Mouse (Mus musculus) activated CD4-positive, CD25-positive, alpha-beta regulatory T cell, adult 4 months (primary cell): Measurements from ENCODE around the gene Dhrs7b. TPM values are rescaled to one million over a fixed set of nuclear protein-coding genes. Genes with fewer than 3 reads are reported as not detected.
"Not testable (repeated sequence)": the region's sequence is repeated elsewhere in the genome, so short reads cannot be mapped to it uniquely, and the experiment has no call there.

Experiments
- ATAC-seq: one replicate; pipeline ENCODE4 v1.8.0; 2017
- polyA plus RNA-seq, 2 experiments: library from polyadenylated mRNA; unstranded; fragments of 100-300 nt; shearing (Covaris generic); gene quantifications; one replicate each; pipeline ENCODE4 v1.2.1; 2017

Gene Dhrs7b
- polyA plus RNA-seq = 10 to 100 TPM; 18.7 to 19.1 TPM

DNA sequence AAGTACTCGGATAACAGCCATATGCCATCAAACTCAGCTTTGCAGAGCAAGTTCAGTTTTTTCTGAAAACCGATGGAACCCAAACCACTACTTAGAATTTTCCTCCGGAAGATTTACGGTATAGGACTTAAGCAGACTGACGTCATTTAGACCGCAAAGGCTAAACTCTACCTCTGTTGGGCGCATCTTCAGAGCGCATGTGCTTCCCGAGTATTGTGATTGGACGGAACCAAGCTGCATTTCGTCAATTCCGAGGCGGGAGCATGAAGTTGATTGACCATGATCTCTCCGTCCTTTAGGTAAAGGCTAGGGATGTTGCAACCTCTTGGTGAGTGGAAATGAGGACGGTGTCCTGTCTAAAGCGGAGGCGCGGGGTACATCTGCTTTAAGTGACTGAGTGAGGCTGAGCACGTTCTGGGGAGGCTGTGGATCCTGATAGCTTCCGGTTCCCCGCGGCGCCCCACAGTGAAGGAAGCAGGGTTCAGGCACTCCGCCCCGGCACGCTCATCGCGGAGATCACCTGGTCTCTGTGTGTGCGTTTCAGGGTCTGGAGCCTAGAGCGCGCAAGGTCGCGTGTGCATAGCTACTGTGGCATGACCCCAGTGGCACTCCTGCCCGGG, at the start of gene Dhrs7b:
TSS of gene Dhrs7b (plus strand) at position 199 of the 620 bp plus-strand sequence.
- ATAC-seq = peak; percentile 95

DNA sequence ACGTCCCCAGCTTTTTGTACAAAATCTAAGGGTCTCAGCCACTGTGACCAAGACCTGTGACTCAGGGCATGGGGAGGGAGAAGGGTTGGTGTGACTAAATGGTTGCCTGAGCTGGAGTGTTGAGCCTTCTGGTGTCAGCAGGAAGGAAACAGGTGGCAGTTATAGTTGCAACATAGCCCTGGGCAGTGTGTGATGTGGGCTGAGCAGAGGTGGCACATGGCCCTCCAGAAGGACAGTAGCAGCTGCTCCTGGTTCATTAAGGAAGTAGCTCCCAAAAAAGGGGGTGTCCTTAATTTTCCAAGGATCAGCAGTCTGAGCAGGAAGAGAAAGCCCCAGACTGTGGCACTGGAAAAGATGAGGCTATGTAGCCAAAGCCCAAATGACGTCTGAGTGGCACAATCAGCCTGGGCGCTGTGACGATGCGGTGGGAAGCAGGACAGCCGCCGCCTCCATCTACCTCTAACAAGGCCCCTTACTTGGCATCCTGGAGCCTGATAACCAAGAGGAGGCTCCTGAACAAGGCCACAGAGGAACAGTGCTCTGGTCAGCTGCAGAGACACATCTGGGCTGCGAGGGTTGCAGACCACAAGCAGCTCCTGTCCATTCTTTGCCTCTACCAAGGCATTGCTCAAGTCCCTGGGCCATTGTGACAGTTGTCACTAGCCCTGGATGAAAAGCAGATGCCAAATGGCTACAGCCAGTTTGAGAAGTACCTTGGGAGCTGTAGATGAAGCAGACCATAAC, 46.1 kb upstream of the Dhrs7b start:
- ATAC-seq = no peak

- ATAC-seq = no peak
Measured at GRCm38 (mm10) chr11:60787595-60787994, 42.8 kb upstream of the Dhrs7b start.

DNA sequence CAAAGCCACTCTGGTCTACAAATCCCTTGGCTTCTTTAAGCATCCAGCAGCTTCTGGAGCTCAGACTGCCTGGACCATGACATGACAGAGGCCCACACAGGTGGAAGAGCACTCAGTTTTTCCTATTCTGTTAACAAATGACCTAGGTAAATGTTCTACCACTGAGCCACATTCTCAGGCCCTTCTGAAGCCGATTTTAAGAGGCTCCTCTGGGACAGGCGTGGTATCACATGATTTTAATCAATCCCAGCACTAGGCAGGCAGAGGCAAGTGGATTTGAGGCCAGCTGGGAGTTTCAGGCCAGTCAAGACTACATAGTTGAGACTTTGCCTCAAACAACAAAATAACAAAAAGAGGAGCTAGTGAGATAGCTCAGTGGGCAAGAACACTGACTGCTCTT, 40.0 kb upstream of the Dhrs7b start:
- no peak for ATAC-seq

DNA sequence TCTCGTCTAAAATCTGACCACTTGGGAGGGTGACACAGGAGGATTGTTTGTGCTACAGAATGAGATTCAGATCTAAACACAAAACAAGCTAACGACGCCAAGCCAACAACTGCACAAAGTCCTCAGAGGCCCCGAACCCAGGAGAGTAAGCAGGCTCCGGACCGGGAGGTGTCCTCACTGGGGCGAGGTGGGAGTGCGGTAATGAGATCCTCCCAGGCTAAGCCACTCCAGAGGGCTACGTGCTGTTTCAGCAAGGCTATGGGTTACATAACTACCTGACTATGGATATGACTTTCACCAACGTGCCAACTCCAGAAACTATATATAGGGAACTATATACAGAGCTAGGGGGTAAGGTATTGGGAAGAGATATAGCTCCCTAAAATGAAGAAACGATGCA, 34.1 kb upstream of the Dhrs7b start:
- ATAC-seq = no peak

DNA sequence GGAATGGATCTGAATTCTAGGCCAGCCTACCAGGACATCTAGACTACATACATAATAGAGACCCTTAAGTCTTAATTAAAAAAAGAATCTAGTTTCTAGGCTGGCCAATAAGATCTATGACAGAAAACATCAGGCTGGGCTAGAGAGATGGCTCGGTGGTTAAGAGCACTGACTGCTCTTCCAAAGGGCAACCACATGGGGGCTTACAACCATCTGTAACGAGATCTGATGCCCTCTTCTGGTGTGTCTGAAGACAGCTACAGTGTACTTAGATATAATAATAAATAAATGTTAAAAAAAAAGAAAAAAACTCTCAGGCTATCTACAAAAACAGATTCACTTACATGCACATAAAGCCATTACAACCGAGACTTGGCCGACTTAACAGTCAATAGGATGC, 30.5 kb upstream of the Dhrs7b start:
- no peak for ATAC-seq

DNA sequence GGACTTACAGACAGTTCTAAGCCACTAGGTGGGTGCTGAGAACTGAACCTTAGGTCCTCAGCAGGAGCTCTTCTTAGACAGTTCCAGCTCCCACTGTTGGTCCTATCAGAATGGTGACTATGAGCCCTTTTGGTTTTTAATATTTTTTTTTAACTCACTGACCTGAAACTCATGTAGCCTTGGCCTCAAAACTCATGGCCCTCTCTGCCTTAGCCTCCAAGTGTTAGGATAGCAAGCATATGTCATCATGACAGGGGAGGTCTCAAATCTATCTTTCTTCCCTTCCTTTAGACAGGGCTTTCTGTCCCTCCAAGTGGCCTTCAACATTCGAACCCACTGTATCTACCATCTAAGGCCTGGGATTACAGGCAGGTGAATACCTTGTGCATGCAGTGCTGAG, 29.5 kb upstream of the Dhrs7b start:
- no peak for ATAC-seq

DNA sequence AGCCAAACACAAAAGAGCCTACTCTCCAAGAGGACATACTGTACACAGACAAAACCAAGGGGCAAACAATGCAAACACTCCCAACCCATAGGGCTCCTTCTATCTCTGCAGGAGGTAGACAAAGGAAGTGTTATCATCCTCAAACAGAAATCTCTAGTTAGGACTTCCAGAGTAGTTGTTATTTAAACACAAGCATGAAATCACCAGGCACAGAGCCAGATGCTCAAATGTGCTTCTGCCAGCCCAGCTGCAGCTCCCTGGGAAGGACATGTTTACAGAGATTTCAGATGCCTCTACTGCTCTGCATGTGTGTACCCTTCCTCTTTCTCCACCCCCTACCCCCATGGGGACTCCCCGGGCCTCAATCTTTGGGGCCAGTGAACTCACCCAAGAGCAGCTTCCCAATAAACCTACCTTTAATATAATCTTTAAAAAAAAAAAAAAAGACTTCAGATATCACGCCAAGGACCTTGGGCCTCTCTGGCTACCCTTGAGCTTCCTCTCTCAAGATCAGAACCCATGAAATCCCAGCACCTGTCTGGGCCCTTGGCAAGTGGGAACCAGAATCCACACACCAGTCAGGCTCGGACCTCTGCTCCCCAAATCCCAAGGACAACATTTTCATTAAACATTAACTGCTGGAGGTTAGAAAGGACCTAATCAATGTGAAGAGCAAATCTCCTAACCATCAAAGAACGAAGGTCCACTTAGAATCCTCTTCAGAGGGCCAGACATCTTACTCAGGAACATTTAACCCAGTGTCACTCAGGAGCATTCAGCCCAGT, 22.0 kb upstream of the Dhrs7b start:
- no peak for ATAC-seq

DNA sequence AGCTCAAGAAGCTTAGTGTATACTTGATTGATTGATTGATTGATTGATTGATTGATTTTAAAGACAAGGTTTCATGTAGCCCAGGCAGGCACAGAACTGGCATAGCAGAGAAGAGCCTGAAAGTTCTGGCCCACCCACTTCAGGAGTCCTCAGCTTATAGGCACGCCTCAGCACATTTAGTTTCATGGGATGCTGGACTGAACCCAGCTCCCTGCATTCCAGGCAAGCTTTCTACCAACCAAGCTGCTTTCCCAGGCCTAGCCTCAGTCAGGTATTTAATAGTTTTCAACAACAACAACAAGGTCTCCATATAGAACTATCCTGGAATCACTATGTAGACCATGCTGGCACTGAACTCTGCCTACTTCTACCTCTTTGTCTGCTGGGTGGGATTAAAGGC, 20.9 kb upstream of the Dhrs7b start:
- no peak for ATAC-seq

- ATAC-seq = no peak
Measured at GRCm38 (mm10) chr11:60810046-60810965, 20.1 kb upstream of the Dhrs7b start.

DNA sequence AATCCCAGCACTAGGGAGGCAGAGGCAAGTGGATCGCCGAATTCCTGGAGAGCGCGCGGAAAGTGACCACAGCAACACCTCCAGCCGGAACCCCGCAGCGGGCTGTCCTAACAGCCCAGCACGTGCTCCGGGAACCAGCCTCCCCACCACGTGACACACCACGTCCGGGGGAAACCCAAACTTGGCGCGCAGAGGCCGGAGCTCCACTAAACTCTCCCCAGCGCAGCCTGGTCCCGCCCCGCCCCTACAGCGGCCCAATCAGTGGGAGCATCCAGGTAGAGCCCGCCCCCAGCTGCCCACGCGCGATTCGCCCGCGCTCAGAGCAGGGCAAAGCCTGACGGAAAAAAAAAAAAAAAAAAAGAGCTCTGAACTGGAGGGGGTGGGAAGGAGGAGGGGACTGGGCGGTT, 19.4 kb upstream of the Dhrs7b start:
- ATAC-seq = peak; percentile 98

DNA sequence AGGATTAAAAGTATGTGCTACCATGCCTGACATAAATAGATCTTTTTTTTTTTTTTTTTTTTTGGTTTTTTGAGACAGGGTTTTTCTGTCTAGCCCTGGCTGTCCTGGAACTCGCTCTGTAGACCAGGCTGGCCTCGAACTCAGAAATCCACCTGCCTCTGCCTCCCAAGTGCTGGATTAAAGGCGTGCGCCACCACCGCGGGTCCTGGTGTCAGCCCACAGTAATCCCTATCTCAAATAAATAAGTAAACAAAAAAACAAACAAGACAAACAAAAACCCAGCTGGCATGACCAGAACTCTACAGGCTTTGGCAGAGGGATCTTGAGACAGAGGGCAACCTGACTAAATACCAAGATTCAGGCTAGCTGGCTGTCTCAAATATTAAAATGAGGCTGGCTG, 18.8 kb upstream of the Dhrs7b start, which contains the start of gene Shmt1:
TSS of gene Shmt1 (minus strand) at position 101 of the 400 bp plus-strand sequence.
- ATAC-seq = not testable (repeated sequence)

- no peak for ATAC-seq
Measured at GRCm38 (mm10) chr11:60816398-60816797, 14.0 kb upstream of the Dhrs7b start.

GRCm38 (mm10) chr11:60823771-60824170, 6.7 kb upstream of the Dhrs7b start:
- ATAC-seq = no peak

DNA sequence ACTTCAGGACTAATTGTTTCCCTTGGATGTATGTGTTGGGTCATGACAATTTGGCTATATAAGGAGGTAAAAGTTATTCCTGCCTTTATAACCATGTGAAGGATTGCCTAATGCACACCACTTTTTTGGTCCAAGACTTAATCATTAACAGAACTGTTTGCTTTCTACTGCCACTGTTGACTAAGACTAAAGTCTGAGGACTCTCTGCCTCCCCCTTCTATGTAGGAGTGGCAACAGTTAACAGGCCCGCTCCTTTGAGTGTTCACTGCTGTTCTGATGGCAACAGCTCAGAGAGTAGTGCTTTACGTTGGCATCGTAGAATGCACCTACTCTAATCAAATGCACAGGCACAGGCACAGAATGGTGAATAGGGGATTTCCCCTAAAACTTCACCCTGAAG, 5.2 kb upstream of the Dhrs7b start:
- no peak for ATAC-seq

- ATAC-seq = no peak
Measured at GRCm38 (mm10) chr11:60826700-60827099, 3.7 kb upstream of the Dhrs7b start.

DNA sequence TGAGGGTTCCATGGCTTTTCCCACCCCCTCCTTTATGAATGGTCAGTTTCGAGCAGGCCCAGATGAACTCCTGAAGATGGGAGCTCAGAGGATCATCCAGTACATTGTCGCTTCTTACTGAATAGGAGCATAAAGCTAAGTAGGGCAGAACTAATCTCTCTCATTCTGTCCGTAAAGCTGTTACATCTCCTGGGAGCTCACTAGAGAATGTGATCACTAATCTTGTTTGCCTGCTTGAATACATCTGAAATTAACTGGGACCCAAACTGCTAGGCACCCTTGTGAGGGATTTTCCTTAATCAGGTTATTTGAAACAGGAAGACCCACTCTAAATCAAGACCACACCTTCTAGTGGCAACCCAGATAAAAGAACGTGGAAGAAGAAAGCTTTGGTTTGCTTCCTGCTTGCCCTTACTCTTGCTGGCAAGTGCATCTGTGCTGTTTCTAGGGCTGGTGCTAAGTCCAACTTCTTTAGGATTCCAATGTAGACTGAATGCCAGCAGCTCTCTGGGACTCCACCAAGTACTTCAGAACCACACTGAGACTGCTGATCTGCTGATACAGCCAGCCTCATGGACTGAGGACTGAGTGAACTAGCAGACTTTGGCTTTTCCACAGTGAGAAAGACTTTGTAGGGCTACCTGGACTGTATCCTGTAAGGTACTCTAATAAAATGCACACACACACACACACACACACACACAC, 3.0 kb upstream of the Dhrs7b start:
- ATAC-seq = no peak

DNA sequence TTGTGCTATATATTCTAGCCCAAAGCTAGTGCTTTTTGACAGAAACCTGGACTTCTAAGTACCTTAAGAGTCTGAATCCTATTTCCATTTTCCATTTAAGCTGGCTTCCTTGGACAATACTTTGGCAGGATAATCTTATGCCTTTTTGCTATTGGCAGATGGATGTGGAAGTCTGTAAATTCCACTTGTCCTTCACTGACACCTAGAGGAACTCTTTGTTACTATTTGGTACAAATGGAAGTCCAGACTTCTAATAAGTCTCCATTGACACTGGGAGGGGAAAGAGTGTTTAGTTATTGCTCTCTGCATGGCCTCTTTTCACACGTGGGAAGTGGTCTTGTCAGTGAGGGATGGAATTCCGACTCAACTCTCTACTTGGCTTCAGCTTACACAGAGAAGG, 1.5 kb upstream of the Dhrs7b start:
- no peak for ATAC-seq

DNA sequence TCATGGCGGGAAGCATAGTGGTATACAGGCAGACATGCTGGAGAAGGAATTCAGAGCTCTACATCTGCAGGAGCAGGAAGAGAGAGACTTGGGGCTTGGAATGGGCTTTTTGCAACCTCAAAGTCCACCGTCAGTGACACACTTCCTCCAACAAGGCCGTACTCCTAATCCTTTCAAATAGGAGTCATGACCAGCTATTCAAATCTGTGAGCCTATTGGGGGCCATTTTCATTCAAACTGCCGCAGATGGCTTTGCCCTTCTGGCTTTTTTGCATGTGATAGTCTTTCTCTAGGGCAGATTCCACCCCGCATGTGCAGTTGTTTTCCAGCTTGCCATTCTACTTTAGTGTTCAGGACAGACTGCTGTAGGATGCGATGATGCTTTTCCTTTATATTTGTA, 6.5 kb downstream of the Dhrs7b start:
- ATAC-seq = no peak

DNA sequence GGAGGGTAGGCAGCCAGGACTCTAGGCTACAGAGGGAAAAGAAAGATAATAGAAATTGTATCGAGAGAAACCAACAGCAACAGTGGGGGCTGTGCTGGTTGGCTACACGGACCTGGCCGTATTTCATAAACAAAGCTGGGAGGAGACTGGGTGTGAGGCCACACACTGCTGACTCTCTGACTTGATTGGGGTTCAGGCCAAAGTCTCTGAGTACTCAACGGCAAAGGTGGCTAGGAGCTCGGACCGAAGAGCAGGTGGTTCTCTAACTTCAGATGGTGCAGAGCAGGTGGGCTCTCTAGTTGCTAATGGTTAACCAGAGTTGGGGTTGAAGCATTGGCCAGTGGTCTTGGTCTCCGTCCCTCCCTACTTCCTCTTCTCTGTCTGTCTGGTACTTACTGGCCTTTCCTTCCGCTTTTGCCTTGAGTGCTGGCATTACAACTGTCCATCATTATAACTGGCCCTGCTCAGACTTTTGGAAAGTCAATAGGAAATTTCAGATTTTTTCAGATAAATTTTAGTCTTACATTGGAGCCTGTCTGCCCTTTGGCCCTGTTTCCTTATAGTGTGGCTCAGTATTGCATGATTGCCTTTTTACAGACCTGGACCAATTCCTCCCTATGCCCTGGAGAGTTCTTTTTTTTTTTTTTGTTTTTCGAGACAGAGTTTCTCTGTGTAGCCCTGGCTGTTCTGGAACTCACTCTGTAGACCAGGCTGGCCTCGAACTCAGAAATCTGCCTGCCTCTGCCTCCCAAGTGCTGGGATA, 7.4 kb downstream of the Dhrs7b start:
- ATAC-seq = no peak
